Mouse (Mus musculus) c-Kit-negative CD71-positive TER-119-positive erythroid progenitor cells, embryonic 14.5 days (primary cell): ENCODE measurements around the gene Tspan13.

Experiments
- DNase-seq: peaks from one replicate; pipeline ENCODE4 v3.0.0-alpha.2; 2013; ENCODE audit warnings: low read depth, low spot score

Tspan13 gene

DNA sequence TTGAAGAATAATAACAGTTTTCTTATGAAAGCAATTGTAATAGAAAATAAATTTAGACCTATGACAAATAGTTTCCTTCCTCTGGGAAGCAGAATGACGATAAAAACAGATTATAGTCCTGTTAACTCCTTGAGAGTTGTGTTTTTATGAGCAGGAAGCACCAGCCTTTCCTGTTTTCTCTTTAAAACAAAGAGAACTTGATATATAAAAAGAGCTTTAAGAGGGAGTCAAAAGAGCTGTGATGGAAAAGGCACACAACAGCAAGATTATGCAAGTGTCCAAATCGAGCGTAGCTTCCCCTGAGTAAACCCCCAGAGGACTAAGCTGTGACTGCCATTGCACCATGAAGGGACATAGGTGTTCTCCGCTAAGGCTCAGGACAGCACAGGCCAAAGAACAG is 9.9 kb downstream of the Tspan13 start:
- DNase-seq = no peak

GRCm38 (mm10) chr12:36030660-36031363 is 11.5 kb downstream of the Tspan13 start:
- DNase-seq = no peak

DNA sequence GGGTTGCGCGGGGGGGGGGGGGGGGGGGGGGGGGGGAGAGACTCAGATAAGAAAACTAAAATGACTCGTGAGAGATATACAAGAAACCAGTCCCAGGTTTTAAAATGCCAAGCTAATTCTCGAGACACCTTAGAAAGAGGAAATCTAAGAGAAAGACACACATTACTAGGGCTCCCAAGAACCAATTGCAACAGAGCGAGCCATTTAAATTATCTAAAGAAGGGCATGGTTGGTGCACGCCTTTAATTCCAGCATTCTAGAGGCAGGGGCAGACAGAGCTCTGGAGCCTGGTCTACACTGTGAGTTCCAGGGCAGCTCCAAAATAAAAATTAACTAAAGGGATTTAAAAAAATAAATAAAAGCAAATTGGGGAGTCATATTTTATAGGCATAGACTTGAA is 12.6 kb downstream of the Tspan13 start:
- DNase-seq = no peak

GRCm38 (mm10) chr12:36028968-36029645 is 13.2 kb downstream of the Tspan13 start:
- no peak for DNase-seq

GRCm38 (mm10) chr12:36027171-36027570 is 15.1 kb downstream of the Tspan13 start:
- no peak for DNase-seq

DNA sequence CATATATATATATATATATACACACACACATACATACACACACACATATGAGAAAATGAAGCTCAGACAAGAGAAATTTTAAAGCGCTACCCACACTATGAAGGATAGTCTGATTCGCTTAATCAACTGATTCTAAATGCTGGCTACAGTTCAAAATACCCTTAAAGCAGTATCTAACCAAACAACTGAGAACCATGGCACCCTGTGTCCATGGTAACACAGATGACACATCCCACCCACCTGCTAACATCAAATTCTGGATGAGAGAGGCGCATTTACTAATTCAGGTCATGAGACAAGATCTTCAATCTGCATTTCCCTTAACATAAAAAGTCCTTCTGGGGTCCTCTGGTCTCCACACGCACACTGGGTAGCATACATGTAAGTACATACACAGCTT is 16.2 kb downstream of the Tspan13 start:
- DNase-seq = no peak

- no peak for DNase-seq
These were observed 21.6 kb downstream of the Tspan13 start for GRCm38 (mm10) chr12:36020710-36021109.

DNA sequence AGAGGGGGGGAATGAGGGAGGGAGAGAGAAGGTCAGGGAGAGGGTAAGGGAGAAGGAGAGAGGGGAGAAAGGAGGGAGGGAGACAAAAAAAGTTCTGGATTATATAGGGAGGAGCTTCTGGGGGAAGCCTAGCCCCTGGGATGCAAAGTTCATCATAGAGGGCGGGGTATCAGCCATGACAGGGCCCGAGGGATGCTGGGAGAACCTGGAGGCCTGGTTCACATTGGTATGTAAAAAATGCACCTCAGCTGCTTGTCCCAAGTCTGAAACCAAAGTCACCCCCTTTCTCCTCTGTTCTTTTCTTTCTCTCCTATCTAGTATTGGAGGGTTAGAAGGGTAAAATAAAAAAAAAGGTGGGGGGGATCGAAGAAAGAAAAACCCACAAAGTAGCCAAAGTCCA is 22.2 kb downstream of the Tspan13 start:
- no peak for DNase-seq

DNA sequence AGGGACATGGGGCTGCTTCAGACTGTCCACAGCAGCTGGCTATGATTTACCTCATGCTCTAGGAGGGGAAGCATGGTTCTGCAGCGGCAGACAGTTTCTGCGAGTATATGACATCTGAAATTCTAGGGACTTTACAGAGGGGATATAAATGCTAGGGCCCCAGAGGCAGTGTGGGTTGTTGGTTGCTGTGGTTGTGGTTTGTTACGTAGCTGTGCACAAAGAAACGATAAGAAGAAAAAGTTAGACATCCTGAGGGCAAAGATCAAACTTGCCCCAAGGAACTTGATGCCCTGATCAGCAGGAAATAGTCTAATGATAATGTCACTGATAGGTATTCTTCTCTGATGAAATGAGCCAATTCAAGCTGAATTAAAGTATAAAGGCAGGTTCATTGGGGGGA is 22.7 kb downstream of the Tspan13 start:
- DNase-seq = no peak

DNA sequence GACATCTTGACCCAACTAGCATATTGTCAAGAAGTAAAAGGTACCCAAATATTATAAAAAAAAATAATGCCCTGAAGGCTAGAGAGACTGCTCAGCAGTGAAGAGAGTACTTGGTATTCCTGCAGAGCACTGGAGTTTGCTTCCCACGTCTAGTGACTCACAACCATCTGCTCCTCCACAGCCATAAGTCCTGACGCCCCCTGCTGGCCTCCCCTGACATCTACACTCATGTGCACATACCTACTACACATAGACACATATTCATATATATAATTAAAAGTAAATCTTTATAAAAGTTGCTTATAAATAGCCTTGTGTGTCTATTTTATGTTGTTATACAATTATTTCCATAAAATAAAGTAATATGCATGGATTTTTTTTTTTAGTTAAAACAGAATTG is 24.5 kb downstream of the Tspan13 start:
- no peak for DNase-seq

GRCm38 (mm10) chr12:36013216-36013910 is 28.9 kb downstream of the Tspan13 start:
- no peak for DNase-seq

GRCm38 (mm10) chr12:36008364-36009047 is 33.8 kb downstream of the Tspan13 start:
- no peak for DNase-seq

DNA sequence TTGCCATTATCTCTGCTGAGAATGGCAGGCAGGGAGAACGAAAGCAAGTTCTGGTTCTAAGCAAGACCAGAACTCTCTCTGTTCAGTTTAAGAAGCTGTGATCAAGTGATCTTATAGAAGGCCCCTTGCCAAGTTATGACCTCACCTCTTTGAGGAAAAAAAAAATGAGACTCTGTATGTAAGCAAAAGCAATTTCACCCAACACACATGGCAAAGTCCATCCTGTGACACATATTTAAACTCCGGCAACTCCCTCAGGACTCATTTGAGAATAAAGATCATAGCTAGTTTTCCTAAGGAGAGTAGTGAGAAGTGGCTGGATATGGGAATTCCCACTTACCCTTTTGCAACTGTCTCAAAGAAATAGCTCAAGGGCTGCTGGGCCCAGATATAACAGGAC is 34.7 kb downstream of the Tspan13 start:
- DNase-seq = no peak

- no peak for DNase-seq
These were observed 37.6 kb downstream of the Tspan13 start for GRCm38 (mm10) chr12:36004714-36005113.

DNA sequence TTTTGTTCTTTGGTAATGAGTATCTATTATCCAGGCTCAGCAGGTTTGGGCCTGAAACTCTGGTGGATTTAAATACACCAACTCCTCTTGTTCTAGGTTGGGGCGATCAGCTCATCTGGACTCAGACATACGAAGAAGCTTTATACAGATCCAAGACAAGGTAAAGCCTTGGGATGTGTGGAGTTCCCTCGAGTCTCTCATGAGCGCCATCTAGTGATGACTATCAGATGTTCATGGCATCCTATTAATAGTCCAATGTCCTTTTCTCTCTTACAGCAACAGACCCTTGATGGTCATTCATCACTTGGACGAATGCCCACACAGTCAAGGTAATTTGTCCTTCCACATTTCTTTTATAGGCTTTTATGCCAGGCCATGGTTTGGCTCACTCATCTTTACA is 46.5 kb downstream of the Tspan13 start:
- no peak for DNase-seq

- no peak for DNase-seq
These were observed 48.2 kb downstream of the Tspan13 start for GRCm38 (mm10) chr12:35994098-35994497.

DNA sequence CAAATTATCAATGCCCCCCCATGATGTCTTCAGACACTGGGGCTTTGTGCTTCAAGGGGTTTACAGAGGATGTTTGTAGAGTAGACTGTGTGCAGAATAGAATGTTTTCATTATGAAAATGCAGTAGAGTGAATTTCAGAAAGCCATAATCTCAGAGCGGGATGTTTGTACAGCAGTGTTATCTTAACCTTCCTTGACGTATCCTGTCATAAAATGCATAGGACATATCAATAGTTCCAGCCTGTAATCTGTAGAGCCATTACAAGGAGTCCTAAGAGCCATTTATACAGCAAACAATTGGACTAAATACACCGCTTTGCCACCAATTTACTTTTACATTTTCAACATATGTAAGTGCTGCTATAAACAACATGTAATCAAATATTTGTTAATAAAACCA is 48.7 kb downstream of the Tspan13 start:
- DNase-seq = no peak

DNA sequence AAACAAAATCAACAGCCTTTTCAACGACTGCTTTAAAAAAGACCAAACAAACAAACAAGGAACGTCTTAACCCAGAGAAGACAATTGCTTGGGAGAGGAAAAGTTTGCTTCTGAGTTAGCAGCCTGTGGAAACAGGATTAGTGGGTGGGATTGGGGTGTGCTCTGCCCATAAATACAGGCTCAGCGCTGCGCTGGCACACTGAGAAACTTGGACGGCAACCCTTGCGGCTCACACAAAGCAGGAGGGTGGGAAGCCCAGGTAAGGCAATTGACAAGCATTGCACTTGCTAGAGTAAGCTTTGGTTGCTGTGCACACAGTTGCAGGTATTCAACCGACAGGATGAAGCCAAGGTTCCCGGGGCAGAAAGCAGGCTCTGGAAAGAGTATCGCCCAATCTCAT is 49.6 kb downstream of the Tspan13 start, which contains the start of gene Agr2:
Gene Agr2 (plus strand): TSS at position 197 of the 400 bp plus-strand sequence.
- no peak for DNase-seq

- no peak for DNase-seq
These were observed 57.6 kb downstream of the Tspan13 start for GRCm38 (mm10) chr12:35984743-35985142.

DNA sequence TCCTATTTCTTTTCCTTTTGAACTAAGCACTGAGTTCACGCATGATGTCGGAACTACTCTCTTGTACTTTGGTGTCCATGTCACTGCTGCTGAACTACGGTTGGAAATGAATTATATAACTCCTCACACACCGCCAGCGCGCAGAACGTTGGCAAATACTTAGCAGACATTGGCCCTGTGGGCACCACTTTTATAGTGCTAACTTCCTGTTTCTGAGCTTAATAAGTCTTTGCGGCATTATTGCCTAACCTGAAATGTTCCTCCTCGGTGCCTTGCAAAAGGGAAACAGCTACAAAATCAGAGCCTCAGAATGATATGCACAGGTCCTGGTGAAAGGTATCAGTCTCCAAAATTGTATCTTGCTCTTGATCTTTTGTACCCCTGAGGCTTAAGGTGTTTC is 58.8 kb downstream of the Tspan13 start:
- DNase-seq = no peak

- DNase-seq = no peak
These were observed 60.5 kb downstream of the Tspan13 start for GRCm38 (mm10) chr12:35981732-35982360.

DNA sequence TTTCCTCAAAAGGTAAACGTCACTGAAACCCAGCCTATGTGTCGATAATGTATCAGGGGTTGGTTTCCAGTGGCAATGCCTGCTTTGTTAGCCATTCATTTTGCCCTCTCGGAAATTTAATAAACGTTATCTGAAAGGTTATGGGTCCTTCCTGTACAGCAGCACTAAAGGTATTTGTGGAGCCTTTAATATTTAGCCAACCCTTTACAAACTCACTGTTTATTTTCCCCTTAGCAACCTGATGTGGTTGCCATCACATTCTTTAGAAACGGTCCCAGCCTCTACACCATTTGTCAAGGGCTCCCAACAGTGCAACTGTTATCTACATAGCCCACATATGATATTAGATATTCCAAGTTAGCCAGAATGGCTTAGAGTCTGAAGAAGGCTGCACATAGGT is 62.7 kb downstream of the Tspan13 start:
- DNase-seq = no peak
